8 mouse cellular contexts compared by ENCODE assay signal in genomic region chr10:57784131-57784875, GRCm38 (mm10). TPM values are rescaled to one million over a fixed set of nuclear protein-coding genes. Genes with fewer than 3 reads are reported as not detected.
DNase-seq lines count a peak whose midpoint lies in the region; ATAC-seq and TF ChIP-seq lines count a peak whose summit lies in the region.

No protein-coding gene starts in this region.

- H3K4me1 ChIP-seq in forebrain, embryonic 14.5 days (ENCODE audit: control insufficient read depth, insufficient read depth, low read length): peaks cover 19% of the 10 kb centered on the region
- no peaks in the 10 kb centered on the region for H3K4me1 ChIP-seq in lung, postnatal 0 days (ENCODE audit: insufficient read depth, low read depth, low read length)

- H3K4me3 ChIP-seq in forebrain, embryonic 14.5 days (ENCODE audit: low read depth, low read length): peak overlapping the region; percentile 39
- peak overlapping the region; percentile 44 for H3K4me3 ChIP-seq in layer of hippocampus, adult 2 months
- no peak overlapping the region for H3K4me3 ChIP-seq in lung, postnatal 0 days (ENCODE audit: low read depth, low read length)

- peak overlapping the region; percentile 89 for H3K27ac ChIP-seq in forebrain, embryonic 14.5 days (ENCODE audit: low read depth, low read length)
- peak overlapping the region; percentile 85 for H3K27ac ChIP-seq in layer of hippocampus, adult 2 months
- no peak overlapping the region for H3K27ac ChIP-seq in lung, postnatal 0 days (ENCODE audit: low read length)

- H3K9me3 ChIP-seq in forebrain, embryonic 14.5 days (replicated peaks; ENCODE audit: control insufficient read depth, low read length): no peaks in the 10 kb centered on the region
- no peaks in the 10 kb centered on the region for H3K9me3 ChIP-seq in lung, postnatal 0 days (ENCODE audit: low read length)

- intact Hi-C loops in heart, postnatal 10 days (cut with DNase I): no loop called here

- H3K4me2 ChIP-seq in forebrain, embryonic 14.5 days (ENCODE audit: low read length): peak overlapping the region; percentile 58
- no peak overlapping the region for H3K4me2 ChIP-seq in lung, postnatal 0 days (replicated peaks; ENCODE audit: low read depth, low read length)

- 2% methylated on average over 7 of the region's 7 CpGs for WGBS in forebrain, embryonic 14.5 days
- WGBS in lung, postnatal 0 days: 16% methylated on average over 7 of the region's 7 CpGs

- H3K27me3 ChIP-seq in forebrain, embryonic 14.5 days (replicated peaks; ENCODE audit: control insufficient read depth, insufficient read depth, low read length): no peaks in the 10 kb centered on the region
- no peaks in the 10 kb centered on the region for H3K27me3 ChIP-seq in lung, postnatal 0 days (replicated peaks; ENCODE audit: insufficient read depth, low read length)

- ATAC-seq in forebrain, embryonic 14.5 days: peak; percentile 89
- ATAC-seq in lung, postnatal 0 days: peak; percentile 71
- no peak for ATAC-seq in erythroblast, adult 5-6 weeks (replicated peaks; ENCODE audit: low FRiP score, poor library complexity, severe bottlenecking)

- H3K9ac ChIP-seq in forebrain, embryonic 14.5 days (ENCODE audit: low read length): peak overlapping the region; percentile 74
- no peak overlapping the region for H3K9ac ChIP-seq in lung, postnatal 0 days (replicated peaks; ENCODE audit: low read depth)

- peak; percentile 70 for DNase-seq in NIH3T3 (ENCODE audit: low read depth)
- peak; percentile 61 for DNase-seq in cerebellum, adult 11-12 months
- peak; percentile 97 for DNase-seq in forebrain, embryonic 14.5 days (ENCODE audit: low spot score)
- DNase-seq in heart, postnatal 10 days: peak; percentile 67 to 75
- DNase-seq in layer of hippocampus, adult 2 months (ENCODE audit: low spot score in 2 of 2): peak; percentile 66 to 77
- peak; percentile 79 for DNase-seq in lung, postnatal 0 days (ENCODE audit: low spot score)
- peak; percentile 74 for DNase-seq in right cerebral cortex, adult 18-20 months

- TF ChIP-seq EP300 in lung, postnatal 0 days (IDR thresholded peaks at IDR 0.05): no peak

- H3K36me3 ChIP-seq in forebrain, embryonic 14.5 days (ENCODE audit: control insufficient read depth, insufficient read depth, low read length): no peaks in the 10 kb centered on the region
- H3K36me3 ChIP-seq in lung, postnatal 0 days (ENCODE audit: insufficient read depth, low read length): no peaks in the 10 kb centered on the region

- no peak for TF ChIP-seq CTCF in layer of hippocampus, adult 2 months (conservative IDR thresholded peaks at IDR 0.05)
- TF ChIP-seq CTCF in lung, postnatal 0 days (IDR thresholded peaks at IDR 0.05): no peak

RNA-seq across cellular contexts. Expression of gene Fabp7, which starts 0.4 kb away (rescaled TPM):
- 1,519 and 1,568 TPM in 2 replicates for polyA plus RNA-seq in forebrain, embryonic 14.5 days (2014; fragmentation: Nextera tagmentation; extraction: Ambion mirVana)
- 1 to 10 TPM; 2.5 to 2.7 TPM for total RNA-seq in heart, postnatal 10 days (2021)
- total RNA-seq in layer of hippocampus, adult 2 months (2021): 10 to 100 TPM; 69.9 to 86.0 TPM
- 8.6 and 12.9 TPM in 2 replicates for polyA plus RNA-seq in lung, postnatal 0 days (2015; fragmentation: Nextera tagmentation; extraction: Ambion mirVana)
- not detected in 2 replicates for total RNA-seq in erythroblast, adult 5-6 weeks (2015; ENCODE audit: low replicate concordance)
- total RNA-seq in erythroblast, adult 5-6 weeks (2017; ENCODE audit: low replicate concordance): not detected in 2 replicates

RNA-seq across cellular contexts. Expression of gene Smpdl3a, which starts 9.8 kb away (rescaled TPM):
- polyA plus RNA-seq in forebrain, embryonic 14.5 days (2014; fragmentation: Nextera tagmentation; extraction: Ambion mirVana): 17.5 and 19.9 TPM in 2 replicates
- total RNA-seq in heart, postnatal 10 days (2021): 10 to 100 TPM; 51.7 to 52.9 TPM
- 10 to 100 TPM; 23.7 to 24.8 TPM for total RNA-seq in layer of hippocampus, adult 2 months (2021)
- 92.6 and 95.3 TPM in 2 replicates for polyA plus RNA-seq in lung, postnatal 0 days (2015; fragmentation: Nextera tagmentation; extraction: Ambion mirVana)
- 85.5 and 97.2 TPM in 2 replicates for total RNA-seq in erythroblast, adult 5-6 weeks (2015; ENCODE audit: low replicate concordance)
- total RNA-seq in erythroblast, adult 5-6 weeks (2017; ENCODE audit: low replicate concordance): 38.9 and 45.8 TPM in 2 replicates

Comparison
In these comparisons a context has a peak if more than half of its experiments do, and no peak if none do; other contexts are left out.
1. RNA of gene Fabp7, which starts 0.4 kb away (total RNA-seq): 69.9 to 86.0 TPM in layer of hippocampus, adult 2 months; 2.5 to 2.7 TPM in heart, postnatal 10 days and not detected in erythroblast, adult 5-6 weeks; every median in the first group is over 10 times any median in the second.
2. Peak in every context shown above with its lines, with median percentiles within 50 percentile points of each other: DNase-seq.